Mouse (Mus musculus): ENCODE results near the gene Eif3b. TPM values are rescaled to one million over a fixed set of nuclear protein-coding genes. Genes with fewer than 3 reads are reported as not detected.

Gene Eif3b
- 95.6 TPM for polyA plus RNA-seq (2014; fragmentation: Illumina TruSeq; extraction: RNeasy Lipid Tissue Mini Kit (QIAGEN cat#74804); ENCODE audit: low read depth, low replicate concordance)

GRCm38 (mm10) chr5:140418489-140419441 is at the start of gene Eif3b:
Eif3b (plus strand) TSS chr5:140419328.

GRCm38 (mm10) chr5:140388588-140389576 is 30.2 kb upstream of the Eif3b start, which contains the start of gene Snx8:
Snx8 (minus strand) TSS chr5:140389262.

GRCm38 (mm10) chr5:140445345-140445744 is 26.2 kb downstream of the Eif3b start, which contains the start of gene Gm4869:
Gm4869 (plus strand) TSS chr5:140445645.

Other genes with a start within 250 kb of the Eif3b start
- 7.6 TPM for gene Mad1l1, start 97.8 kb upstream of the Eif3b start, polyA plus RNA-seq (2014; fragmentation: Illumina TruSeq; extraction: RNeasy Lipid Tissue Mini Kit (QIAGEN cat#74804); ENCODE audit: low read depth, low replicate concordance)
- gene Nudt1, start 97.7 kb upstream of the Eif3b start, polyA plus RNA-seq (2014; fragmentation: Illumina TruSeq; extraction: RNeasy Lipid Tissue Mini Kit (QIAGEN cat#74804); ENCODE audit: low read depth, low replicate concordance): 11.4 TPM
- gene Mrm2, start 87.4 kb upstream of the Eif3b start, polyA plus RNA-seq (2014; fragmentation: Illumina TruSeq; extraction: RNeasy Lipid Tissue Mini Kit (QIAGEN cat#74804); ENCODE audit: low read depth, low replicate concordance): 13.6 TPM
- 14.3 TPM for gene Snx8, start 30.1 kb upstream of the Eif3b start, polyA plus RNA-seq (2014; fragmentation: Illumina TruSeq; extraction: RNeasy Lipid Tissue Mini Kit (QIAGEN cat#74804); ENCODE audit: low read depth, low replicate concordance)
- gene Gm4869, start 26.3 kb downstream of the Eif3b start, polyA plus RNA-seq (2014; fragmentation: Illumina TruSeq; extraction: RNeasy Lipid Tissue Mini Kit (QIAGEN cat#74804); ENCODE audit: low read depth, low replicate concordance): not detected
- gene Chst12, start 86.2 kb downstream of the Eif3b start, polyA plus RNA-seq (2014; fragmentation: Illumina TruSeq; extraction: RNeasy Lipid Tissue Mini Kit (QIAGEN cat#74804); ENCODE audit: low read depth, low replicate concordance): 6.9 TPM
- not detected for gene Grifin, start 145.7 kb downstream of the Eif3b start, polyA plus RNA-seq (2014; fragmentation: Illumina TruSeq; extraction: RNeasy Lipid Tissue Mini Kit (QIAGEN cat#74804); ENCODE audit: low read depth, low replicate concordance)
- gene Lfng, start 188.0 kb downstream of the Eif3b start, polyA plus RNA-seq (2014; fragmentation: Illumina TruSeq; extraction: RNeasy Lipid Tissue Mini Kit (QIAGEN cat#74804); ENCODE audit: low read depth, low replicate concordance): 5.4 TPM
- gene Ttyh3, start 229.7 kb downstream of the Eif3b start, polyA plus RNA-seq (2014; fragmentation: Illumina TruSeq; extraction: RNeasy Lipid Tissue Mini Kit (QIAGEN cat#74804); ENCODE audit: low read depth, low replicate concordance): 7.3 TPM